Mouse (Mus musculus): Measurements from ENCODE around the gene Gmip. TPM values are rescaled to one million over a fixed set of nuclear protein-coding genes. Genes with fewer than 3 reads are reported as not detected.

Gmip gene
- total RNA-seq, 2 experiments from 2014 or later, result 3.5 to 3.8 TPM

DNA sequence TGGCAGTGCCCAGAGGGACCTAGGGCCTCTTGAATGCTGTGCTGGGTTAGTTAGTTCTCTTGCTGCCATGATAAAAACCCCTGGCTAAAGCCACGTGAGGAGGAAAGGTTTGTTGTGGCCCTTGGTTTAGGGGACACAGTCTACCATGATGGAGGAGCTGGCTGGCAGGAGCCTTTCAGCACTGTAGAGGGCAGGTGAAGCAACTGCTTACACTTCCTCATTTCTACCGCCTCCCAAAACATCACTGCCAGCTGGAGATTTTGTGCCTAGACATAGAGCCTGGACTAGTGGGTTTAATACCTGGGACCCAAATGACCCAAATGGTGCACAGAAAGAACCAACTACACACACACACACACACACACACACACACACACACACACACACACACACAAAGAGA lies 52.8 kb downstream of the Gmip start:
- no peak for DNase-seq (ENCODE audit: low spot score)

DNA sequence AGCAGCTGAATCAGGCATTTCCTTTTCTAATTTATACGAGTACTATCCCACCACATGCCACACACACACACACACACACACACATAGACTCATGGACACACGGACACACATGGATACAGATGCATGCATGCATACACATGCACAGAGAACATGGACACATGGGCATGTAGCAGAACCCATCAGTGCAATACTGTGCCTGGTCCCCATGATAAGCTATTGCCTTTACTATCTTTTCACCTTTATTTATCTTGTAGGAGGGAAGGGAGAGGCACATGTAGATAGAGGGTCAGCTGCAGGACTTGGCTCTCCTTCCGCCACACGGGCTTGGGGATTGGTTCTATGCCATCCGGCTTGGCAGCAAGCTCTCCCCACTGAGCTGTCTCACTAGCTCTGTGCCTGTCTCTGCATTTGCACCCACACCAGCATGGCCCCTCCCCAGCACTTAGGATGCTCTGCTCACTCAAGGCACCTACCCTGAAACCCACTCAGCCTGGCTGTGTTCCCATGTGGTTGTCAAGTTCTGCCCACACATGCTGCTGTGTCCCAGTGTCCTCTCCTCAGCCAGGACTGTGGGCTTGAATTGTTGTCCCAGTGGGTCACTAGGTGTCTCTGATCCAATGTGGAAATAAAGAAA lies 55.0 kb downstream of the Gmip start:
- DNase-seq (ENCODE audit: low spot score), result no peak

DNA sequence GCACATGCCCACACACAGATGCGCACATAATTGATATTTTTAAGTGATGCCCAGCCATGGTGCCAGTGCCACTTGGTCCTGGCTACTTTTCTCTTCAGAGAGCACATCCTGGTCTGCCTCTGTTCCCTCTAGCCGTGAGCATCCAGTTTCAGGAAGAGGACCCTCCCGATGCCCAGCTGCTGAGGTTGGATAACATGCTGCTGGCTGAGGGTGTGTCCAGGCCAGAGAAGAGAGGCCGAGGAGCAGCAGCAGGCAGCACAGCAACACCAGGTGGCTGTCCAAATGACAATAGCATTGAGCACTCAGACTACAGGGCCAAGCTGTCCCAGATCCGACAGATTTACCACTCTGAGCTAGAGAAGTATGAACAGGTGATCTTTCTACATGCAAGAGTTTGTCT lies 55.7 kb downstream of the Gmip start:
- no peak for DNase-seq (ENCODE audit: low spot score)

DNA sequence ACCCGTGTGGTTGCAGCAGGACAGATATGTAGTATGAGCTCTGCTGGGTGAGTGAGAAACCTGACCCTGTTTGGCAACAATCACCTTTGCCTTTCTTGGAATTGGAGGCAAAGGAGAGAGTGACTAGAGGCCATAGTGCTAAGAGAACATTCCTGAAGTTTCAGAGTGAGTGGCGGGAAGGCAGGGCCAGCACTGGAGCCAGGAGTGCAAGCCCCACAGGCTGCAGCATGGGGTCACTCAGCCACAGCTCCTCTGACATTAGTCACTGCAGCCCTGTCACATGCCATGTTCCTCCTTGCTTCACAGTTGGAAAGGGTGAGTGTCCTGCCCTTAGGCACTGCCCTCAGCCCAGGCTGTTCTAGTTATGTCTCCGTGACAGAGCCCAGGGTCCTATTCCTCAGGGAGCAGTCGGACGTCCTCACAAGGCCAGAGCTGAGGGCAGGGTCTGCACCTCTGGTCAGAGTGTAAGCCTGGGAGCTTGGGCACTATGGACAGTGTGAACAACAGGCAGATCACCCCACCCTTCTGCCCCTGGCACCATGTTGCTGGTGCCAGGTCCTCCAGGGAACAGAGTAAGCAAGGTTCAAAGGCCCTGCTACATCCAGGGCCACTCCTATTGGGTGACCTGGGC lies 59.3 kb downstream of the Gmip start:
- peak; percentile 30 for DNase-seq (ENCODE audit: low spot score)

DNA sequence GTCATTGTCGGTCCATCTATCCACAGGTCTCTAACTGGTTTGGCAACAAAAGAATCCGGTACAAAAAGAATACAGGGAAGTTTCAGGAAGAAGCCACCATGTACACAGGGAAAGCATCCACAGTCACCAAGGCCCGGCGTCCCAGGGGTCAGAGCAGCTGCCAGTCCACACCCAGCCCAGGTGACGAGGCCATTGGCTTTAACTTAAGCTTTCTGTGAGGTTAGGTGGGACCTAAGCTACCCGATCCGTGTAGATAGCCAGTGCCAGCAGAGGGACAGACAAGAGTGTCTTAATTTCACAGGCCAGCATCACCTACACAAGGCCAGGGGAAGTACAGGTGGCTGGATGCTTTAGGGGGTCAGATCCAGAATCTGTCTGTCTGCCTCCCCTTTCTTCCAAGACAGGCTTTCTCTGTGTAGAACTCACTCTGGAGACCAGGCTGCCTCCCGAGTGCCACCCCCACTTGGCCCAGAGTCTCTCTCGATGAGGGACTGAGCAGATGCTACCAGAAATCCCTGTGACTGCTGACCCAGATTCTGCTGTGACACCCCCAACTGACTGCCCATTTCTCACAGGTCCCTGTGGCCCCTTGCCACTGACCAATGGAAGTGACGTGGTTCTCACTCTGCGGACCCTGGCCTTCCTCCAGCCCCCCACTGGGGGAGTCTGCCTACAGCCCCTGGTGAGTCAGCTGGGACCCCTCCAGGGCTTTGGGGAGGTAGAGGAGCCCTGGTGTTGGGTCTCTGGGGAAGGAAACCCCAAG lies 61.7 kb downstream of the Gmip start:
- DNase-seq (ENCODE audit: low spot score), result no peak

DNA sequence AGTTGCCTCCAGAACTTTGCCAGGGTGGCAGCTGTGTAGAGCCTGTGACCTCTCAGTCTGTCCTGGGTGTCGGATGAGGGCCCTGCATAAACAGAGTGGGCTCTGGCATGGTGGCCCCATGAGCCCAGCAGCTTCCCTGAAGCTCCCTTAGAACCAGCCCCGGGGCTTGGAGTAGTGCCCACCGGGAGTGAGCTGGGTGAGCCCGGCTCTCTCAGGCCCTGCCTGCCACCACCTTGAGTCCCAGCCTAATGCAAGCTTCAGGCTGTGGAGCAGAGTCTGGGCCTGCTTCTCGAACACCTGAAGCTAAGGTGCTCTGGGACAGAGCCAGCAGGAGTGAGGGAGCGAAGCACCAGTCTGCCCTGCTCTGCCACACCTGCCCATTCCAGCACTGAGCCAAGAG lies 62.4 kb downstream of the Gmip start:
- DNase-seq (ENCODE audit: low spot score), result no peak

Other genes starting within 250 kb of the Gmip start
- gene Zfp868, start 183.1 kb upstream of the Gmip start, total RNA-seq (2021), result 1 to 10 TPM; 5.0 to 6.1 TPM
- under 1 TPM; 0.53 to 0.88 TPM for gene Zfp964, start 154.2 kb upstream of the Gmip start, total RNA-seq (2021)
- gene Zfp869, start 98.0 kb upstream of the Gmip start, total RNA-seq (2021), result 10 to 100 TPM; 15.3 to 15.9 TPM
- gene Zfp963, start 58.7 kb upstream of the Gmip start, total RNA-seq (2021), result 1 to 10 TPM; 3.2 to 5.0 TPM
- 1 to 10 TPM; 3.2 to 3.3 TPM for gene Gm20422, start 33.8 kb upstream of the Gmip start, total RNA-seq (2021)
- gene Atp13a1, start 17.5 kb upstream of the Gmip start, total RNA-seq (2021), result 1 to 10 TPM; 8.4 to 9.4 TPM
- gene Zfp866, start 17.5 kb upstream of the Gmip start, total RNA-seq (2021), result 10 to 100 TPM; 14.1 to 14.4 TPM
- gene Lpar2, start 13.8 kb downstream of the Gmip start, total RNA-seq (2021), result under 1 TPM; 0.05 to 0.07 TPM
- gene Pbx4, start 23.8 kb downstream of the Gmip start, total RNA-seq (2021), result not detected
- gene Cilp2, start 79.0 kb downstream of the Gmip start, total RNA-seq (2021), result 1 to 10 TPM; 2.5 to 2.7 TPM
- not detected for gene Tssk6, start 93.5 kb downstream of the Gmip start, total RNA-seq (2021)
- gene Ndufa13, start 93.9 kb downstream of the Gmip start, total RNA-seq (2021), result 100 to 1,000 TPM; 347 to 364 TPM
- gene Yjefn3, start 94.0 kb downstream of the Gmip start, total RNA-seq (2021), result 1 to 10 TPM; 8.3 to 9.7 TPM
- gene Gatad2a, start 187.7 kb downstream of the Gmip start, total RNA-seq (2021), result 10 to 100 TPM; 28.6 to 38.8 TPM
- gene Mau2, start 234.1 kb downstream of the Gmip start, total RNA-seq (2021), result 10 to 100 TPM; 21.7 to 22.5 TPM
- gene Sugp1, start 234.1 kb downstream of the Gmip start, total RNA-seq (2021), result 10 to 100 TPM; 16.1 to 19.5 TPM